Mouse (Mus musculus) C2C12 (cell line): Measurements from ENCODE around the gene Iqsec1.

Source experiments
- CEBPB ChIP-seq: IDR thresholded peaks from one replicate; pipeline ENCODE4 v1.6.1; 2011; ENCODE audit warnings: low read depth, mild to moderate bottlenecking, control low read depth, moderate library complexity
- CTCF ChIP-seq: IDR thresholded peaks from one replicate; pipeline ENCODE4 v1.5.1; 2011; ENCODE audit not compliant: control insufficient read depth, insufficient read depth, insufficient read length
- MAX ChIP-seq: IDR thresholded peaks from one replicate; pipeline ENCODE4 v1.6.1; 2011; ENCODE audit warnings: mild to moderate bottlenecking, control low read depth
- MYOD1 ChIP-seq: IDR thresholded peaks from one replicate; pipeline ENCODE4 v1.6.1; 2011; ENCODE audit warnings: low read depth; ENCODE audit not compliant: control insufficient read depth, insufficient read length
- MYOG ChIP-seq: IDR thresholded peaks from one replicate; pipeline ENCODE4 v1.6.1; 2011; ENCODE audit not compliant: control insufficient read depth, insufficient read length; ENCODE audit errors: extremely low read depth
- USF1 ChIP-seq: IDR thresholded peaks from one replicate; pipeline ENCODE4 v1.6.1; 2011; ENCODE audit warnings: low read depth, mild to moderate bottlenecking, control low read depth, moderate library complexity

DNA sequence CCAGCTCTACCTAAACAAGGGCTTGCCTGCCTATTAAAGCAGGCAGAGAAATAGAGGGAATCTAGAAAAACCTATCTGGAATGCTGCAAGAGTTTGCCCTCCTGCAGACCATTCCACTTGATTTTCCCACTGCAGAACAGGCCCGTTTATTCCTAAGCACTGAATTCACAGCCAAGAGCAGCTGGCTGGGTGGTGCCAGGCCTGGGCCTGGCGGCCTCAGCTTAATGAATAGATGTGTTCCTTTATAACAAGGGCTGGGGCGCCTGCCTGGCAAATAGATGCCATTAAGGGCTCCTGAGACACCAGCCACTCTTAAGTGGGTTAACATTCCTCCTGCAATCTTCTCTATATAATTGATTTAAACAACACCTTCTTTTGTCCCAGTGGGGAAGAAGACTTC is 265.5 kb downstream of the Iqsec1 start:
- TF ChIP-seq CTCF: no peak
- no peak for TF ChIP-seq USF1
- TF ChIP-seq MYOG: no peak
- TF ChIP-seq MAX: no peak
- no peak for TF ChIP-seq MYOD1
- no peak for TF ChIP-seq CEBPB
